Mouse (Mus musculus) thymus, postnatal 10 days (tissue): Measurements from ENCODE around the gene Numb.
"Not testable (repeated sequence)": the region's sequence is repeated elsewhere in the genome, so short reads cannot be mapped to it uniquely, and the experiment has no call there.

Experiments used
- DNase-seq, 2 experiments: peaks; one replicate each; pipeline ENCODE4 v3.0.0; 2021; ENCODE audit warnings: low spot score in 2 of 2

Numb gene

GRCm38 (mm10) chr12:83921535-83922381, at the start of gene Numb:
TSS of gene Numb (minus strand) at chr12:83921934.
- DNase-seq = peak; percentile 94 to 95

GRCm38 (mm10) chr12:83965235-83965634, 43.5 kb upstream of the Numb start:
- DNase-seq = no peak

- no peak for DNase-seq
Observed at GRCm38 (mm10) chr12:83958278-83958677, 36.5 kb upstream of the Numb start.

- no peak for DNase-seq
Observed at GRCm38 (mm10) chr12:83951711-83952575, 30.2 kb upstream of the Numb start.

- peak; percentile 21 to 46 for DNase-seq
Observed at GRCm38 (mm10) chr12:83950840-83951701, 29.3 kb upstream of the Numb start.

GRCm38 (mm10) chr12:83950493-83950839, 28.7 kb upstream of the Numb start, which contains the start of gene Riox1:
TSS of gene Riox1 (plus strand) at chr12:83950608.
- peak; percentile 67 to 72 for DNase-seq

GRCm38 (mm10) chr12:83949776-83950492, 28.2 kb upstream of the Numb start:
- DNase-seq = no peak

- no peak for DNase-seq
Observed at GRCm38 (mm10) chr12:83949043-83949442, 27.3 kb upstream of the Numb start.

GRCm38 (mm10) chr12:83947260-83947811, 25.6 kb upstream of the Numb start:
- DNase-seq = no peak

GRCm38 (mm10) chr12:83941938-83942337, 20.2 kb upstream of the Numb start:
- DNase-seq = no peak

GRCm38 (mm10) chr12:83940031-83940430, 18.3 kb upstream of the Numb start:
- no peak for DNase-seq

GRCm38 (mm10) chr12:83939332-83939731, 17.6 kb upstream of the Numb start:
- DNase-seq = no peak

- DNase-seq = not testable (repeated sequence)
Observed at GRCm38 (mm10) chr12:83938592-83938991, 16.9 kb upstream of the Numb start.

- DNase-seq = no peak
Observed at GRCm38 (mm10) chr12:83937600-83937999, 15.9 kb upstream of the Numb start.

- DNase-seq = no peak
Observed at GRCm38 (mm10) chr12:83929186-83929804, 7.6 kb upstream of the Numb start.

GRCm38 (mm10) chr12:83927747-83928146, 6.0 kb upstream of the Numb start:
- DNase-seq = no peak

- DNase-seq = no peak
Observed at GRCm38 (mm10) chr12:83926061-83926460, 4.3 kb upstream of the Numb start.

- no peak for DNase-seq
Observed at GRCm38 (mm10) chr12:83925160-83925703, 3.5 kb upstream of the Numb start.

- DNase-seq = no peak
Observed at GRCm38 (mm10) chr12:83924332-83924731, 2.6 kb upstream of the Numb start.

- no peak for DNase-seq
Observed at GRCm38 (mm10) chr12:83923486-83923859, 1.7 kb upstream of the Numb start.
